Mouse (Mus musculus) midbrain, embryonic 12.5 days (tissue): ENCODE results near the gene Optn. TPM values are rescaled to one million over a fixed set of nuclear protein-coding genes. Genes with fewer than 3 reads are reported as not detected.

Experiments used
- ATAC-seq: fragments of 200-750 bp; cut with Nextera tagmentation; 2 replicates; pipeline ENCODE4 v1.8.0; 2017; ENCODE audit warnings: low read depth, moderate TSS enrichment, moderate library complexity; ENCODE audit not compliant: low FRiP score
- H3K27ac ChIP-seq: fragments of 300-500 bp; sonication (generic); replicated peaks from 2 replicates; pipeline ENCODE4 v1.5.1; 2016; ENCODE audit warnings: mild to moderate bottlenecking
- H3K27me3 ChIP-seq: fragments of 300-500 bp; sonication (generic); 2 replicates; pipeline ENCODE4 v1.6.1; 2016; ENCODE audit warnings: mild to moderate bottlenecking
- H3K36me3 ChIP-seq: fragments of 300-500 bp; sonication (generic); 2 replicates; pipeline ENCODE4 v1.6.1; 2016
- H3K4me1 ChIP-seq: fragments of 300-500 bp; sonication (generic); 2 replicates; pipeline ENCODE4 v1.6.1; 2016
- H3K4me2 ChIP-seq: fragments of 300-500 bp; sonication (generic); replicated peaks from 2 replicates; pipeline ENCODE4 v1.6.1; 2016; ENCODE audit warnings: mild to moderate bottlenecking, moderate library complexity
- H3K4me3 ChIP-seq: fragments of 300-500 bp; sonication (generic); 2 replicates; pipeline ENCODE4 v1.5.1; 2016; ENCODE audit warnings: mild to moderate bottlenecking
- H3K9ac ChIP-seq: fragments of 300-500 bp; sonication (generic); replicated peaks from 2 replicates; pipeline ENCODE4 v1.6.1; 2016; ENCODE audit warnings: mild to moderate bottlenecking, moderate library complexity
- H3K9me3 ChIP-seq: fragments of 300-500 bp; sonication (generic); 2 replicates; pipeline ENCODE4 v1.6.1; 2016; ENCODE audit warnings: mild to moderate bottlenecking
- WGBS: fragments of 180-500 bp; shearing (Covaris S2); methylation state at CpG from one replicate; pipeline ENCODE4 v1.1.7; 2016; 5-methylcytosine and 5-hydroxymethylcytosine counted together
- polyA plus RNA-seq: library from polyadenylated mRNA; unstranded; fragments of >200 nt; fragmentation: Nextera tagmentation; extraction: Ambion mirVana; gene quantifications from 2 replicates; pipeline ENCODE4 v1.2.1, GENCODE M21; 2016

The Optn gene
- polyA plus RNA-seq, 1 experiment from 2014 or later, result 4.2 TPM

GRCm38 (mm10) chr2:4995646-4996045 lies 68.2 kb downstream of the Optn start:
- no peak for ATAC-seq
- Histone ChIP-seq H3K4me2 (no peak overlapping the region), H3K9ac (no peak overlapping the region), H3K4me3 (no peak overlapping the region), H3K36me3 (peaks cover 77% of the 10 kb centered on the region), H3K9me3 (no peaks in the 10 kb centered on the region), H3K27ac (no peak overlapping the region), H3K27me3 (no peaks in the 10 kb centered on the region), H3K4me1 (no peaks in the 10 kb centered on the region)
- WGBS, result 94% methylated on average over 11 of the region's 11 CpGs

- no peak overlapping the region for H3K4me3 ChIP-seq
- ATAC-seq, result no peak
- no peaks in the 10 kb centered on the region for H3K4me1 ChIP-seq
- 86% methylated on average over 4 of the region's 4 CpGs for WGBS
- no peaks in the 10 kb centered on the region for H3K9me3 ChIP-seq
- H3K27ac ChIP-seq, result no peak overlapping the region
- H3K27me3 ChIP-seq, result no peaks in the 10 kb centered on the region
- peaks cover 68% of the 10 kb centered on the region for H3K36me3 ChIP-seq
- H3K9ac ChIP-seq, result no peak overlapping the region
- no peak overlapping the region for H3K4me2 ChIP-seq
Measured at GRCm38 (mm10) chr2:4994436-4994835, 69.4 kb downstream of the Optn start.

- Histone ChIP-seq H3K36me3 (peaks cover 62% of the 10 kb centered on the region), H3K4me1 (no peaks in the 10 kb centered on the region), H3K4me3 (no peak overlapping the region), H3K27ac (no peak overlapping the region), H3K4me2 (no peak overlapping the region), H3K9me3 (no peaks in the 10 kb centered on the region), H3K9ac (no peak overlapping the region), H3K27me3 (no peaks in the 10 kb centered on the region)
- ATAC-seq, result no peak
- 95% methylated on average over 11 of the region's 11 CpGs for WGBS
Measured at GRCm38 (mm10) chr2:4993584-4993983, 70.3 kb downstream of the Optn start.

GRCm38 (mm10) chr2:4988826-4989424 lies 74.9 kb downstream of the Optn start:
- H3K4me1 ChIP-seq, result 0 out of 2 replicates have a peak, but pooled peaks cover 4% of the 10 kb centered on the region
- ATAC-seq, result no peak
- H3K9ac ChIP-seq, result no peak overlapping the region
- no peak overlapping the region for H3K27ac ChIP-seq
- H3K4me2 ChIP-seq, result no peak overlapping the region
- H3K36me3 ChIP-seq, result peaks cover 21% of the 10 kb centered on the region
- H3K9me3 ChIP-seq, result no peaks in the 10 kb centered on the region
- 78% methylated on average over 11 of the region's 11 CpGs for WGBS
- no peaks in the 10 kb centered on the region for H3K27me3 ChIP-seq
- no peak overlapping the region for H3K4me3 ChIP-seq

- Histone ChIP-seq H3K4me1 (0 out of 2 replicates have a peak, but pooled peaks cover 5% of the 10 kb centered on the region), H3K27me3 (no peaks in the 10 kb centered on the region), H3K4me2 (no peak overlapping the region), H3K9ac (no peak overlapping the region), H3K9me3 (no peaks in the 10 kb centered on the region), H3K36me3 (peaks cover 15% of the 10 kb centered on the region), H3K27ac (no peak overlapping the region), H3K4me3 (no peak overlapping the region)
- 86% methylated on average over 8 of the region's 8 CpGs for WGBS
- no peak for ATAC-seq
Measured at GRCm38 (mm10) chr2:4987388-4988180, 76.3 kb downstream of the Optn start.

GRCm38 (mm10) chr2:4986798-4987197 lies 77.1 kb downstream of the Optn start:
- Histone ChIP-seq H3K4me3 (no peak overlapping the region), H3K4me1 (0 out of 2 replicates have a peak, but pooled peaks cover 5% of the 10 kb centered on the region), H3K9me3 (no peaks in the 10 kb centered on the region), H3K9ac (no peak overlapping the region), H3K4me2 (no peak overlapping the region), H3K36me3 (peaks cover 12% of the 10 kb centered on the region), H3K27me3 (no peaks in the 10 kb centered on the region), H3K27ac (no peak overlapping the region)
- ATAC-seq, result no peak
- 92% methylated on average over 4 of the region's 4 CpGs for WGBS

- Histone ChIP-seq H3K4me3 (no peak overlapping the region), H3K27me3 (no peaks in the 10 kb centered on the region), H3K36me3 (no peaks in the 10 kb centered on the region), H3K4me1 (0 out of 2 replicates have a peak, but pooled peaks cover 5% of the 10 kb centered on the region), H3K4me2 (no peak overlapping the region), H3K27ac (no peak overlapping the region), H3K9ac (no peak overlapping the region), H3K9me3 (no peaks in the 10 kb centered on the region)
- ATAC-seq, result no peak
- 90% methylated on average over 6 of the region's 6 CpGs for WGBS
Measured at GRCm38 (mm10) chr2:4985000-4985399, 78.9 kb downstream of the Optn start.

GRCm38 (mm10) chr2:4983987-4984386 lies 79.9 kb downstream of the Optn start:
- Histone ChIP-seq H3K36me3 (no peaks in the 10 kb centered on the region), H3K9ac (no peak overlapping the region), H3K4me1 (0 out of 2 replicates have a peak, but pooled peaks cover 5% of the 10 kb centered on the region), H3K27me3 (no peaks in the 10 kb centered on the region), H3K27ac (no peak overlapping the region), H3K4me3 (no peak overlapping the region), H3K4me2 (no peak overlapping the region), H3K9me3 (no peaks in the 10 kb centered on the region)
- no peak for ATAC-seq
- 27% methylated on average over 5 of the region's 5 CpGs for WGBS

DNA sequence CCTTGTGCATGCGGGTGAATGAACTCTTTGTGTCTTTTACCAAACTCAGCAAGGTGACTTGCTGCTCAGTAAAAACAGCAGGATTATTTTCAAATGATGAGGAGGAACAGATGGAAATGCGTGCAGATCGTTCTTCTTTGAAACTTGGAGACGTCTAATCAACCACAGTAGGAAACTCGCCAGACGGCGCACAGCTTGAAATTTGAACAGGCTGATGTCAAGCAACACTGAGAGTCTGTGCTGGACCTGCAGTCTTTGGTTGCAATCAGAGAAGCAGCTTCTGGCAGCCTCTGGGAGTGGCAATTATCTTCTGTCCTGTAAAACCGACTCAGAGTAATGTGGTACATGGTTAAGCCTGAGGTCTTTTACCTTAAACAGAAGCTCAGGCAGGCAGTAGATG lies 85.8 kb downstream of the Optn start:
- no peak overlapping the region for H3K4me3 ChIP-seq
- WGBS, result 29% methylated on average over 8 of the region's 8 CpGs
- no peaks in the 10 kb centered on the region for H3K27me3 ChIP-seq
- ATAC-seq, result no peak
- no peak overlapping the region for H3K4me2 ChIP-seq
- no peak overlapping the region for H3K27ac ChIP-seq
- H3K9me3 ChIP-seq, result no peaks in the 10 kb centered on the region
- H3K9ac ChIP-seq, result no peak overlapping the region
- H3K4me1 ChIP-seq, result no peaks in the 10 kb centered on the region
- H3K36me3 ChIP-seq, result no peaks in the 10 kb centered on the region

DNA sequence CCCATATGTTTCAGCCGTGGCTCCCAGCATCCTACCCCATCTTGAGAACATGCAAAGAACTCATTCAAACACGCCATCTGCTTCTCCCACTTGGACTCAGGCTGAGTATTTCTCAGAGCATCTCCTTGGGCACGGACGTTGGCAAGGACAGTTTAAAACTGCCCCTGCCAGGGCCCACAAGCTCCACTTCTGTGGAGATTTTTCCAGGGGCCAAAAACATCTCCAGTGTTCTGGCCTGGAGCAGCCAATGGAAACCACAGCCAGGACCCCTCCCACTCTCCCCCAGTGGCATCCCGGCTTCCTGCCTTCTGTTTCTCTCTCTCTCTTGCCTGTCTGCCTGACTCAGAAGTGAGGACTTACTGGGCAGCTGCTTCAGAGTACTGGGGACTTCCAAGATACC lies 88.0 kb downstream of the Optn start, which contains the start of gene Ucma:
Ucma (plus strand) TSS at position 316 of the 400 bp plus-strand sequence.
- H3K4me1 ChIP-seq, result no peaks in the 10 kb centered on the region
- H3K36me3 ChIP-seq, result no peaks in the 10 kb centered on the region
- H3K27me3 ChIP-seq, result no peaks in the 10 kb centered on the region
- no peak within 1 kb of the TSS for H3K27ac ChIP-seq
- H3K4me2 ChIP-seq, result no peak within 1 kb of the TSS
- H3K9me3 ChIP-seq, result no peaks in the 10 kb centered on the region
- WGBS, result 73% methylated on average over 5 of the region's 5 CpGs
- H3K4me3 ChIP-seq, result no peak within 1 kb of the TSS
- no peak within 1 kb of the TSS for H3K9ac ChIP-seq
- no peak for ATAC-seq
